Mouse (Mus musculus): ENCODE measurements around the gene Actr8.
A peak's percentile ranks its signal among the peaks of the same experiment; 100 is the strongest.

Actr8 gene

DNA sequence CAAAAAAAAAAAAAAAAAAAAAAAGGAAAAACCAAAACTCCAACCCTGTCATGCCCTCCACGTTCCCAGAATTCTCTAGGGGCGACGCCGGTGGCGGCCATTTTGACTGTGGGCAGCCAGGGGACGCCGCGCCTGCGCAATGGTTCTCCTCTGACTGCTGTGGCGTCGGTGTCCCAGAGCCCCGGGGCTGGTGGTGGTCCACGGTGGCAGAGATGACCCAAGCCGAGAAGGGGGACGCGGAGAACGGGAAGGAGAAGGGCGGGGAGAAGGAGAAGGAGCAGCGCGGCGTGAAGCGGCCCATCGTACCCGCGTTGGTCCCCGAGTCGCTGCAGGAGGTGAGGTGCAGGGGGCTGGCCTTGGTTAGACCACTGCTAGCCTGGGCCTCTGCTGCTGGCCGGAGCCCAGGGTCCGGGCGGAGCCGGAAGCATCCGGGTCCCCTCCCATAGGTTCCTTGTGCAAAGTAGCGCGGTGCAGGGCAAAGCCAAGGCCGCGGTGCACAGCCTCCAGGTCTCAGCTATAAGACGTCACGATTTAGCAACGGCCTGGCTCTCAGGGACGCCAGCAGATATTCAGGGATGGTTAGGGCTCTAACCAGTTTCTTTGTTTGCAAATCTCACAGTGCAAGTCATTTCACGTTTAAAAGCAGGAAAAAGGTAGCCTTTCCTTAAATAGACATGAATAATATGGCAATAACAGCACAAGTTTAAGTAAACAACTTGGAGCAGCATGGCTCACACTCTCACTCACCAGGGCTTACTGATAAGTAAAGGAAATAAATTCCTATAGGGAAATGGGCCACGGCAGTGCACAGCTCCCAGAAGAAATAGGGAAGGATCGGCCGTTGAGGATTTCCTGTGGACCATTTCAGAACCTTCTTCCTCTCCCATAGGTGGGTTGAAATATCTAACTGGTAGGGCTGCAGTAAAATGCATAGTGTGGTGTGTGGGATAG lies at the start of gene Actr8:
Actr8 (plus strand) TSS at position 84 of the 951 bp plus-strand sequence.
- peak; percentile 55 to 61 for DNase-seq (ENCODE audit: low read depth in 2 of 2, low spot score in 2 of 2)

DNA sequence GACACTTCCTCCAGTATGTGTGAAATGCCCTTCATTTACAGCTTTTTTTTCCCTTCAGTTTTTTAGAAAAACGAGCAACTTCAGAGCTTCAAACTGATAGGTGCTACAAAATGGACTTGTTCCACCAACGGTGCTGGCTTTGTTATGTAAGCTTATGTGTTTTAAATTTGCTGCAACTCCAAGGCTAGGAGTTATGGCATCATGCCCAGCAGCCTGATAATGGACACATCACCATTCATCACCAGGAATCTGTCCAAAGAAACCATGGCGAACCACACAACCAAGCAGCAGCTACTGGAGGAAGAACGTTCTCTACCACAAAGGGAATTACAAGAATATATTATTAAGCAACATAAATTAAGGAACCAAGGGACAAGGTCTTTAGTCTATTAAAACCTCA lies 49.2 kb upstream of the Actr8 start:
- no peak for DNase-seq (ENCODE audit: low read depth in 2 of 2, low spot score in 2 of 2)

- DNase-seq (ENCODE audit: low read depth in 2 of 2, low spot score in 2 of 2): no peak
Measured at GRCm38 (mm10) chr14:29935516-29935915, 42.6 kb upstream of the Actr8 start.

GRCm38 (mm10) chr14:29937466-29937865 lies 40.7 kb upstream of the Actr8 start:
- no peak for DNase-seq (ENCODE audit: low read depth in 2 of 2, low spot score in 2 of 2)

DNA sequence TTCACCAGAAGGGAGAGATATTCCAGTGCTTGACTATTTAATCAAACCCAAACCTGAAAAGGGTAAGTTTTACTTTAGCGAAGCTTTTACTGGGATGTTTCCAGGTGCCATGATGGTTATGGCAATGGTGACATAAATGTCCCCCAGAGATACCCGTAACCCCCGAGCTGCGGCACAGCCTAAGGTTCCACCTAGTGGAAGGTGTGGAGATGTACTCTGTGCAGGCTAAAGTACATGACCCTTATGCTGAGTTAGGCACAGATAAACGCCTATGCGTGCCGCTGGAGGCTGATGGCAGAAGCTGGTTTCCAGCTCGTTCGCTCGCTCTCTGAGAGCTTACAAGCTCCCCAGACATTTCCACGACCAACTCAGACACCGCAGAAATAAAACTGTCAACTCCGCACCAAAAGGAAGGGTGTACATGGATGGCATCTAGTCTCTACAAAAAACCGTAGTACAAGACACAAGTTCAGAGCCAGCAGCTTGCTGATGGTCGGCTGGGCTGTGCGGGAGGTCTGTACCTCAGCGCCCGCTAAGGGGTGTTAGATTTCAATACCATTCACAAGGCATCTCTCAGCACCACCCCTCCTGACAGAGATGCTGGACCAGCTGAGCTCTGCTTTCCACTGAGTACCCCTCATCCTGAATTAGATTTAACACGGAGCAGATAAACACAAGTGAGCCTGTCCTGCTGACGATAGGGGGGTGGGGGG lies 38.4 kb upstream of the Actr8 start:
- DNase-seq (ENCODE audit: low read depth in 2 of 2, low spot score in 2 of 2): no peak

- DNase-seq (ENCODE audit: low read depth in 2 of 2, low spot score in 2 of 2): no peak
Measured at GRCm38 (mm10) chr14:29940313-29940812, 37.8 kb upstream of the Actr8 start.

- DNase-seq (ENCODE audit: low read depth in 2 of 2, low spot score in 2 of 2): peak in 1 of 2 experiments; percentile 28
Measured at GRCm38 (mm10) chr14:29940877-29941276, 37.3 kb upstream of the Actr8 start.

GRCm38 (mm10) chr14:29946761-29947309 lies 31.3 kb upstream of the Actr8 start:
- DNase-seq (ENCODE audit: low read depth in 2 of 2, low spot score in 2 of 2): no peak

DNA sequence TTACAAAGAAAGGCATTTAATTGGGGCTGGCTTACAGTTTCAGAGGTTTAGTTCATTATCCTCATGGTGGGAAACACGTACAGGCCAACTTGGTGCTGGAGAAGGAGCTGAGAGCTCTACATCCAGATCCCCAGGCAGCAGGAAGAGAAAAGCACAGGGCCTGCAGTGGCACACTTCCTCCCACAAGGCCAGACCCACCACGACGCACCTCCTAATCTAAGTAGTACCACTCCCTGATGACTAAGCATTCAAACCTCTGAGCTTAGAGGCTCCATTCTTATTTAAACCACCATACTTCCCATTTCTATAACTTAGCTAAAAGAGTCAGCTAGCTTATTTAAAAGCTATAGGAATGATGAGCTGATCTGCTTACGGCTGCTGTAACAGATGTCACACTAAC lies 27.3 kb upstream of the Actr8 start:
- DNase-seq (ENCODE audit: low read depth in 2 of 2, low spot score in 2 of 2): no peak

DNA sequence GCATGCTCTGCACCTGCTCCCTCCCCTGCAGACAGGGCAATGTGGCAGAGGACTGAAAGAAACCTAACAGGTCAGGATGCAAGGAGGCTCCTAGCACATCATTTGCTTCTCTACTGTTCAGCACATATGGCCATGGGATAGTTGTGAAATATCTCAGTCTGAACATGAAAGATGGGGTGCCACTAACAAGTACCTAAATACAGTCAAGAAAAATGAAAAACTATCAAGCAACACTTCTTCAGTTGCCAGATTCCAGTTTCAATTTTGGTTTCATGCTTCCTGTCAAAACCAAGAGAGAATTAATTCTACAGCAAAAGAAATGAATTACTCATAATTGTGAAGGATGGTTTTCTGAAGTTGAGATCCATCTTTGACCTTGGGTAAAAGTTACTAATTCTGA lies 20.7 kb upstream of the Actr8 start:
- no peak for DNase-seq (ENCODE audit: low read depth in 2 of 2, low spot score in 2 of 2)

GRCm38 (mm10) chr14:29967611-29968010 lies 10.5 kb upstream of the Actr8 start:
- DNase-seq (ENCODE audit: low read depth in 2 of 2, low spot score in 2 of 2): no peak

GRCm38 (mm10) chr14:29968075-29968821 lies 9.9 kb upstream of the Actr8 start, which contains the start of gene Selenok:
Selenok (plus strand) TSS chr14:29968308.
- DNase-seq (ENCODE audit: low read depth in 2 of 2, low spot score in 2 of 2): peak; percentile 90

GRCm38 (mm10) chr14:29971446-29971845 lies 6.7 kb upstream of the Actr8 start:
- no peak for DNase-seq (ENCODE audit: low read depth in 2 of 2, low spot score in 2 of 2)

DNA sequence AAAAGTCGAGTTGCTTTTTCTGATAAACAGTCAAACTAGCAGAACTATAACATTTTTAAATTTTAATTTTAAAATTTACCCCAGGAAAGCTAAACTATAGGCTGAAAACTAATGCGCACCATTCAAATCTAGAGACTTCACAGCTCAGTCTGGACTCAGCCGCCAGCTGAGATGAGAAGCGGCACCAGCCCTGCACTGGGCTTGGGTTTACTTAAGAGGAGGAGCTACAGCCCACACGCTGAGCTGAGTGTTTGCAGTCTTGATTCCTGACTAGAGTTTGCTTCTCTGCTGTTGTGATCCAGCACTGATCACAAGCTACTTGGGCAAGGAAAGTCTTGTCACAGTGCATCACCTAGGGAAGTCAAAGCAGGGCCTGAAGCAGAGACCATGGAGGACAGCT lies 6.1 kb upstream of the Actr8 start:
- DNase-seq (ENCODE audit: low read depth in 2 of 2, low spot score in 2 of 2): no peak

GRCm38 (mm10) chr14:29976927-29977326 lies 1.2 kb upstream of the Actr8 start:
- no peak for DNase-seq (ENCODE audit: low read depth in 2 of 2, low spot score in 2 of 2)

DNA sequence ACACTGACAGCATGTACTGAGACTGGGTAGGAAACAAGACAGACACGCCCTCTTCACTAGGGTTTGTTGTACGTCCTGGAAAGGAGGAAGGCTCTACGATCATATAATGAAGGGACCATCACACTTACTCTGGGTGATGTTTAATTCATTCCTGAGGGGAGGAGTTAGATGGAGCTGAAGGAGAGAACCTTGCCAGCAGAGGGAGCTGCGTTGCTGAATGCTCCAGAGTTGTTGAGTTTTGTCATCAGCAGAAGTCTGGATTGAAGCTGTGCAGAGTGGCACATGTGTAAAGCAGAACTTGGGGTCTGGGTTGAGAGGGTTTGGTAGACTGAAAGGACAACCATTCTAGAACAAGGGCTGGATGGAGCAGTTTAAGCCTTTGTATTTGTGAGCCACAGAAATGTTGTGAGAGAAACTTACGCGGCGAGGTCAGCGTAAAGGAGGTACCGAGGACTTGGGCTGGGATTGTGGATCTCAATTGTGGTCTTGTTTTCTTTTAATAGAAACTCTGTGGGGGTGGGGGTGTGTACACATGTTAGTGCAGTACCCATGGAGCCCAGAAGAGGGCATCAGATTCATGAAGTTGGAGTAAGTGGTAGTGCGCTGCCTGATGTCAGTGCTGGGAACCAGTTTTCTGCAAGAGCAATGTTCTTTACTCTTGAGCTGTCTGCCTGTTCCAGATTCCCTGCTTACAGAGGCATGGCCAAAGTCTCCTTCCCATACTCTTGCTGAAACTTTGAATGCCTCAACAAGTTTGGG lies 2.5 kb downstream of the Actr8 start:
- peak; percentile 18 to 25 for DNase-seq (ENCODE audit: low read depth in 2 of 2, low spot score in 2 of 2)

- no peak for DNase-seq (ENCODE audit: low read depth in 2 of 2, low spot score in 2 of 2)
Measured at GRCm38 (mm10) chr14:29986096-29986495, 8.0 kb downstream of the Actr8 start.

DNA sequence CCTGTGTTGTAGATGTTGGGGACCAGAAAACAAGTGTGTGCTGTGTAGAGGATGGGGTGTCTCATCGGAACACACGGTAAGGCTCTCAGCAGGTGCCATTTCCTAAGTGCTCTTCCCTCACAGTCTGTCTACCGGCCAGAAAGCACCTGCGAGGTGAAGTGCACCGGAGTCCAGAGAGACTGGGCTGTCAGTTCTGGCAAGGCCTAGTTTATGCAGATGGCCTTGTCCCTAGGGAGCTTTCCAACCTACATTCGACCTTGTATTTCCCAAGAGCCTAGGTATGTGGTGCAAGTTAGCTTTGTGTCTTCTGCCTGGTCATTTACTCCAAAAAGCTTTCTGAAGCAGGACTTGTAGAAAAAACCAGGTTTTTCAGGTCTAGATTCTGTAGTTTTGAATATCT lies 9.1 kb downstream of the Actr8 start:
- no peak for DNase-seq (ENCODE audit: low read depth in 2 of 2, low spot score in 2 of 2)

DNA sequence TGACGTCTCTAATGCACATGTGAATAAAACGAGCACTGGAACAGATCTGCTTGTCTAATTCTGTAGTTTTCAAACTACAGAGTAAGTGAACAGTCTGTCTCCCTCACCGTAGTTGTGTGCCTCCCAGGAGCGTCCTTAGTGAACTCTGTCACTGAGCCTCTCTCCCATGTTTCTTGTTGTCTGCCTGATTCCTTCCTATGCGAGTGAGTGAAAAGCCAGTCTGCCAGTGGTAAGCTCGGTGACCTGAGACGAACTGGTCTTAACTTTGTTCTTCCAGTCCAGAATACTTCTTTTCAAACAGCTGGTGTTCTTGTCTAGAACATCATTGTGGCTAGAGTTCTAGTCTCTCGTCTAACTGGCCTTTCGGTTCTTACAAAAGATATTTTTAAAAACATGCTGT lies 9.6 kb downstream of the Actr8 start:
- no peak for DNase-seq (ENCODE audit: low read depth in 2 of 2, low spot score in 2 of 2)

DNA sequence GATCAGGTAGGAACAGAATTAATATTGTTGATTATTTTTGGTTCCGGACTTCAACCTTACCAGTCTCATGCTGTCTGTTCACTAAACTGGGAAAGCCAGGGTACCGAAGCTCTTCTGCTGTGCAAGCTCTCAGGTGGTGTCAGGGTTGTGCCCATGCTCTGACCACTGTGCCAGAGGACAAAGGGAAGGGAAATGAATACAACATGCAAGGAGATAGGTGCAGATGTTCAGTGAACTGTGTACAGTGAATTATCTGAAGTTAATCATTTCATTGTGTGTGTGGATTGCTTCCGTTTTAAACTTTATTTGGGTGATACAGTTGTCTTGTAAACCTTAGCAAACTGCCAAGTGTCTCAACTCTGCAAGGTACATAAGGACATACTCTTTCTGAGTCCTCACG lies 10.2 kb downstream of the Actr8 start:
- DNase-seq (ENCODE audit: low read depth in 2 of 2, low spot score in 2 of 2): no peak

Data from CD8-positive naive resting alpha-beta T cell, adult 2 months (primary cell).